Comparison of ENCODE assay signal across 12 mouse cellular contexts in genomic region chr4:144992413-144992812, GRCm38 (mm10).
DNase-seq lines count a peak whose midpoint lies in the region.
"Had no signal": no experiment of that assay in that cellular context is flagged by ENCODE, and none has a peak within 500 bp of the region (broad histone marks: within the 10 kb centered on the region; RNA-seq: fewer than 3 reads in every experiment).

No protein-coding gene starts in this region.

- peak; percentile 44 for DNase-seq in adrenal gland, postnatal 14 days
- no peak for DNase-seq in adrenal gland, postnatal 36 days
- DNase-seq in ES-CJ7 (ENCODE audit: low read depth, low spot score), result peak; percentile 48
- DNase-seq in kidney, adult 18-20 months, result peak; percentile 85
- DNase-seq in kidney, postnatal 14 days, result peak; percentile 89
- no peak for DNase-seq in cerebellum, adult 18-20 months
- DNase-seq in frontal cortex, postnatal 36 days (ENCODE audit: low spot score in 2 of 2), result no peak
- no peak for DNase-seq in heart, postnatal 4 days
- DNase-seq: adrenal gland, postnatal 25 days; cerebellum, postnatal 14 days; midbrain, embryonic 14.5 days; spleen, adult 18-20 months had no signal

Comparison
In these comparisons a context has a peak if more than half of its experiments do, and no peak if none do; other contexts are left out.
1. DNase-seq: peak in adrenal gland, postnatal 14 days (single experiment), ES-CJ7 (single experiment), kidney, adult 18-20 months (single experiment) and kidney, postnatal 14 days (single experiment); none in adrenal gland, postnatal 36 days (0 of 2), cerebellum, adult 18-20 months (0 of 2), frontal cortex, postnatal 36 days (0 of 2) and heart, postnatal 4 days (single experiment).